Mouse (Mus musculus) C2C12 (cell line): ENCODE data around the gene Aadacl3.

Experiments used
- CTCF ChIP-seq: IDR thresholded peaks from one replicate; pipeline ENCODE4 v1.5.1; 2011; ENCODE audit not compliant: control insufficient read depth, insufficient read depth, insufficient read length
- MAX ChIP-seq: IDR thresholded peaks from one replicate; pipeline ENCODE4 v1.6.1; 2011; ENCODE audit warnings: mild to moderate bottlenecking, control low read depth
- MYOG ChIP-seq: IDR thresholded peaks from one replicate; pipeline ENCODE4 v1.6.1; 2011; ENCODE audit not compliant: control insufficient read depth, insufficient read length; ENCODE audit errors: extremely low read depth
- USF1 ChIP-seq: IDR thresholded peaks from one replicate; pipeline ENCODE4 v1.6.1; 2011; ENCODE audit warnings: low read depth, mild to moderate bottlenecking, control low read depth, moderate library complexity

- TF ChIP-seq MAX (no peak), CTCF (no peak), USF1 (no peak), MYOG (no peak)
These were observed 39.0 kb downstream of the Aadacl3 start for GRCm38 (mm10) chr4:144424590-144424989.
